Mouse (Mus musculus): ENCODE data around the gene Map3k7. TPM values are rescaled to one million over a fixed set of nuclear protein-coding genes. Genes with fewer than 3 reads are reported as not detected.

The Map3k7 gene
- polyA plus RNA-seq, 1 experiment from 2014 or later = 44.5 TPM

DNA sequence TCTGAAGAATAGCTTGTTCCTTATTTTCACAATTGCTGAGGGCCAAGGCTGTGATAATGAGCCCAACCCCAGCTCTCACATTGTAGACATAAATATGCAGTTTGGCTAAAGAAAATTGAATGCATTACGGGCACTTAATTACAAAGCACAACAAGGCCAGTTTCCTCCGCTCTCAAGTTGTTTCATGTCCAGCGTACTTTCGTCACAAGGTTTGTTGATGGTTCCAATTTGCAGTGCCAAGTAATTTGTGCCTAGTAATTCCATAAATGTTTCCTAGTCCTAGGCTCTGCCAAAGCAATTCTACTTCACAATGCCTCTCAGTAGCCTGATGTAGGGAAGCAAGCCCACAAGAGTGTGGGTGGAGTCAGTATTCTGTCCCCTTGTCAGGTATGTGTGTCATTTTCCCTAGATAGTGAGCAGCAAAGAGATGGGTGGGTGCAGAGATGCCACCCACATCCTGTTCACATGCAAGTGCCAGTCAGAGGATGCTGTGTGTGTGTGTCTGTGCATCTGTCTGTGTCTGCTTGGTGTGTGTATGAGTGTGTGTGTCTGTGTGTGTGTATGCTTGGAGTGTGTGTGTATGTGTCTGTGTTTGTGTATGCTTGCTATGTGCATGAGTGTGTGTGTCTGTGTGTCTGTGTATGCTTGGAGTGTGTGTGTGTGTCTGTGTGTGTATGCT, 98.6 kb downstream of the Map3k7 start:
- no peak overlapping the region for H3K9ac ChIP-seq (ENCODE audit: low read length)
- H3K4me3 ChIP-seq (ENCODE audit: low read depth, low read length) = no peak overlapping the region
- H3K36me3 ChIP-seq (ENCODE audit: control insufficient read depth, insufficient read depth, low read length) = no peaks in the 10 kb centered on the region
- H3K27me3 ChIP-seq (ENCODE audit: control insufficient read depth, insufficient read depth, low read length) = no peaks in the 10 kb centered on the region
- WGBS = 85% methylated on average over 4 of the region's 4 CpGs
- no peak overlapping the region for H3K27ac ChIP-seq (ENCODE audit: low read depth, low read length)
- DNase-seq (ENCODE audit: low spot score, missing footprints) (peak; percentile 80), ATAC-seq (ENCODE audit: low FRiP score) (no peak)
- no peaks in the 10 kb centered on the region for H3K9me3 ChIP-seq (ENCODE audit: control insufficient read depth, low read length)
- no peak overlapping the region for H3K4me2 ChIP-seq
- peaks cover 5% of the 10 kb centered on the region; the same call in 1 of the 2 replicates for H3K4me1 ChIP-seq (ENCODE audit: control insufficient read depth, insufficient read depth, low read length)

DNA sequence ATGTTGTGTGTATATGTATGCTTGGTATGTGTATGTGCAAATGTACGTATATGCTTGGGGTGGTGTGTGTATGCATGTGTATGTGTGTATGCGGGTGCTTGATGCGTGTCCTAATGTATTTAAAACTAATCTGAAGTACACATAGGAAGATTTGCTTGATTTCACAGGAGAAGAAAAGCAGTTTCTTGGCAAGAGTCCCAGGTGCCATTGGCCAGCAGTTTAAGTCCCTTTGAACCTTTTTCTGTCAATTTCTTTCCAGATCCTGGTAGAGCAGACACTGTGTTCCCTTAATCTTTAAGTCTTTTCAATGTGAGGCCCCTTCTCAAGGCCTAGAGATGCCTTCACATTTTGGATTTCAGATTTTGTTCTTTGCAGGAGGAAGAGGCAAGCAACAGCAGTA, 99.4 kb downstream of the Map3k7 start:
- no peak for ATAC-seq (ENCODE audit: low FRiP score)
- Histone ChIP-seq H3K36me3 (ENCODE audit: control insufficient read depth, insufficient read depth, low read length) (no peaks in the 10 kb centered on the region), H3K27me3 (ENCODE audit: control insufficient read depth, insufficient read depth, low read length) (no peaks in the 10 kb centered on the region), H3K4me3 (ENCODE audit: low read depth, low read length) (no peak overlapping the region), H3K4me2 (no peak overlapping the region), H3K9me3 (ENCODE audit: control insufficient read depth, low read length) (no peaks in the 10 kb centered on the region), H3K27ac (ENCODE audit: low read depth, low read length) (no peak overlapping the region), H3K4me1 (ENCODE audit: control insufficient read depth, insufficient read depth, low read length) (peaks cover 5% of the 10 kb centered on the region; the same call in 1 of the 2 replicates), H3K9ac (ENCODE audit: low read length) (no peak overlapping the region)
- peak; percentile 10 for DNase-seq (ENCODE audit: low spot score, missing footprints)
- WGBS = 91% methylated on average over 3 of the region's 3 CpGs
